Mouse (Mus musculus) heart, postnatal 0 days (tissue): ENCODE results near the gene Phox2a.

Source experiments
- CTCF ChIP-seq: IDR thresholded peaks from 2 replicates; pipeline ENCODE4 v1.5.1; 2016; ENCODE audit warnings: antibody characterized with exemption, control low read depth, low read depth
- EP300 ChIP-seq: IDR thresholded peaks from 2 replicates; pipeline ENCODE4 v1.6.1; 2016; ENCODE audit warnings: antibody characterized with exemption, low read depth

DNA sequence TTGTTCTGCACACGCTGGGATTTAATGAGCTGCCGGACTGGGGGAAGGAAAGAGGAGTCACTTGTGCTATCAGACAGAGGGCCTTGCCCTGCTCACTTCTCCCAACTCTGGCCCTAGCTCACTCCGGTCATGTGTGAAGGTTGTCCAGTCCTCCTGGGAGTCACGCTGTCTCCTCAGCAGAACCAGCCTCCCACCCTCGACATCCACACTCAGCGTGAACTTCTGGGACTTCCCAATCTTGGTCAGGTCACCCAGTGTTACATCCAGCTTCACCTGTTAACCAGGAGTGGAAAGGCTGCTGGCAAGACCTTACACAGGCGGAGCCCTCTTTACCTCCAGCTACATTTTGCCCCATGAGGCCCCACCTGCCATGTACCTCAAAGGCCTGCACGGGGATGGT, 13.3 kb downstream of the Phox2a start:
- TF ChIP-seq CTCF (no peak), EP300 (no peak)
